24 mouse cellular contexts compared by ENCODE assay signal in the genomic region with DNA sequence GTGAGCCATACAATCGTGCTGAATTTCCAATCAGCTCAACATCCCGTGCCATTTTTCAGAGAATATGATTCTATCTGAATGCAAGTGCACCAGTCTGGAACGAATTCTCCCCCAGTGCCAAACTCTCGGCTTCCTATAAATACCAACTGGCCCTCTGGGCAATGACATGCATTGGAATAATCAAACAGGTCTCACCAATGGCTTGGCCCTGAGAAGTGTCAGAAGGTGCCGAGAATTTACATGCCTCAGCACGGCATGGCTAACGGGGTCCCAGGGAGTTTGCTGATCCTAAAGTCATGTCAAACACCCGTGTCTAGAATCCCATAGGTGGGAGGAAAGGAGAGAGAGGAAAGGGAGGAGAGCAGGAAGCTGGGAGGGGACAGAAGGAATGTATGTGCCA.
A peak's percentile ranks its signal among the peaks of the same experiment; 100 is the strongest.
DNase-seq lines count a peak whose midpoint lies in the region; ATAC-seq lines count a peak whose summit lies in the region.
"Had no signal": no experiment of that assay in that cellular context is flagged by ENCODE, and none has a peak within 500 bp of the region (broad histone marks: within the 10 kb centered on the region; RNA-seq: fewer than 3 reads in every experiment).

No protein-coding gene starts in this region.

- H3K9me3 ChIP-seq in intestine, embryonic 14.5 days (ENCODE audit: control insufficient read depth, low read length) = no peaks in the 10 kb centered on the region
- no peaks in the 10 kb centered on the region for H3K9me3 ChIP-seq in intestine, embryonic 15.5 days
- H3K9me3 ChIP-seq in kidney, embryonic 14.5 days (ENCODE audit: control insufficient read depth, low read length) = no peaks in the 10 kb centered on the region
- H3K9me3 ChIP-seq: embryonic facial prominence, embryonic 13.5 days; embryonic facial prominence, embryonic 15.5 days; forebrain, embryonic 10.5 days; forebrain, embryonic 12.5 days had no signal

- no peak for ATAC-seq in cerebellum, adult (ENCODE audit: insufficient number of reproducible peaks, low FRiP score, low TSS enrichment)
- no peak for ATAC-seq in intestine, embryonic 14.5 days (replicated peaks; ENCODE audit: low FRiP score, low TSS enrichment, low read depth)
- ATAC-seq in intestine, embryonic 15.5 days = no peak
- ATAC-seq in kidney, embryonic 14.5 days (ENCODE audit: low FRiP score, low TSS enrichment) = no peak
- ATAC-seq: CD4-positive, CD25-positive, alpha-beta regulatory T cell, adult 4 months; forebrain, embryonic 14.5 days; forebrain, embryonic 16.5 days had no signal

- 82% methylated on average over 8 of the region's 8 CpGs for WGBS in intestine, embryonic 14.5 days
- WGBS in intestine, embryonic 15.5 days = 89% methylated on average over 8 of the region's 8 CpGs
- 61% methylated on average over 8 of the region's 8 CpGs for WGBS in kidney, embryonic 14.5 days

- H3K9ac ChIP-seq in intestine, embryonic 14.5 days (ENCODE audit: low read length) = no peak overlapping the region
- no peak overlapping the region for H3K9ac ChIP-seq in intestine, embryonic 15.5 days
- H3K9ac ChIP-seq in kidney, embryonic 14.5 days (ENCODE audit: low read depth, low read length) = no peak overlapping the region
- H3K9ac ChIP-seq: embryonic facial prominence, embryonic 13.5 days; embryonic facial prominence, embryonic 15.5 days; forebrain, embryonic 12.5 days had no signal

- no peak overlapping the region for H3K27ac ChIP-seq in intestine, embryonic 14.5 days (ENCODE audit: low read depth)
- no peak overlapping the region for H3K27ac ChIP-seq in intestine, embryonic 15.5 days
- no peak overlapping the region for H3K27ac ChIP-seq in kidney, embryonic 14.5 days (ENCODE audit: low read depth, low read length)
- H3K27ac ChIP-seq: embryonic facial prominence, embryonic 13.5 days; embryonic facial prominence, embryonic 15.5 days; forebrain, embryonic 10.5 days; forebrain, embryonic 12.5 days had no signal

- H3K4me1 ChIP-seq in intestine, embryonic 14.5 days (replicated peaks; ENCODE audit: control insufficient read depth, insufficient read depth, low read length) = no peaks in the 10 kb centered on the region
- no peaks in the 10 kb centered on the region for H3K4me1 ChIP-seq in intestine, embryonic 15.5 days (replicated peaks)
- H3K4me1 ChIP-seq in kidney, embryonic 14.5 days (ENCODE audit: control insufficient read depth, insufficient read depth, low read length) = no peaks in the 10 kb centered on the region
- H3K4me1 ChIP-seq: embryonic facial prominence, embryonic 13.5 days; embryonic facial prominence, embryonic 15.5 days had no signal

- H3K4me3 ChIP-seq in intestine, embryonic 14.5 days (ENCODE audit: low read depth, low read length) = no peak overlapping the region
- no peak overlapping the region for H3K4me3 ChIP-seq in intestine, embryonic 15.5 days (replicated peaks)
- no peak overlapping the region for H3K4me3 ChIP-seq in kidney, embryonic 14.5 days (ENCODE audit: low read length)
- H3K4me3 ChIP-seq: embryonic facial prominence, embryonic 13.5 days; embryonic facial prominence, embryonic 15.5 days; erythroblast, embryonic 14.5 days; forebrain, embryonic 10.5 days; forebrain, embryonic 12.5 days had no signal

- no peak overlapping the region for H3K4me2 ChIP-seq in intestine, embryonic 14.5 days (ENCODE audit: low read length)
- no peak overlapping the region for H3K4me2 ChIP-seq in intestine, embryonic 15.5 days (replicated peaks)
- H3K4me2 ChIP-seq in kidney, embryonic 14.5 days (replicated peaks; ENCODE audit: low read depth, low read length) = no peak overlapping the region
- H3K4me2 ChIP-seq: embryonic facial prominence, embryonic 13.5 days; embryonic facial prominence, embryonic 15.5 days; forebrain, embryonic 12.5 days had no signal

- no peaks in the 10 kb centered on the region for H3K36me3 ChIP-seq in intestine, embryonic 14.5 days (ENCODE audit: control insufficient read depth, insufficient read depth, low read length)
- no peaks in the 10 kb centered on the region for H3K36me3 ChIP-seq in intestine, embryonic 15.5 days
- no peaks in the 10 kb centered on the region for H3K36me3 ChIP-seq in kidney, embryonic 14.5 days (ENCODE audit: control insufficient read depth, insufficient read depth, low read length)
- H3K36me3 ChIP-seq: embryonic facial prominence, embryonic 13.5 days; embryonic facial prominence, embryonic 15.5 days; forebrain, embryonic 10.5 days; forebrain, embryonic 12.5 days; G1E had no signal

- H3K27me3 ChIP-seq in intestine, embryonic 14.5 days (replicated peaks; ENCODE audit: control insufficient read depth, insufficient read depth, low read length) = no peaks in the 10 kb centered on the region
- no peaks in the 10 kb centered on the region for H3K27me3 ChIP-seq in intestine, embryonic 15.5 days (replicated peaks)
- no peaks in the 10 kb centered on the region for H3K27me3 ChIP-seq in kidney, embryonic 14.5 days (ENCODE audit: control insufficient read depth, insufficient read depth, low read length)
- H3K27me3 ChIP-seq: CH12.LX; embryonic facial prominence, embryonic 13.5 days; embryonic facial prominence, embryonic 15.5 days had no signal

- peak; percentile 17 to 20 for DNase-seq in cerebellum, postnatal 10 days
- DNase-seq in intestine, embryonic 14.5 days (ENCODE audit: low spot score) = peak; percentile 36
- peak; percentile 2 for DNase-seq in kidney, postnatal 14 days
- DNase-seq: adrenal gland, adult 2 months; adrenal gland, postnatal 10 days; adrenal gland, postnatal 25 days; B cell, adult 2 months; cerebellum, adult 11-12 months; cerebellum, adult 9-10 months; cerebellum, postnatal 36 days; embryo, embryonic 11 days had no signal
